Mouse (Mus musculus) induced T-regulatory cell, adult 2 months (primary cell): ENCODE measurements around the gene Hist2h4.

Experiments
- DNase-seq: peaks from one replicate; pipeline ENCODE4 v3.0.0-alpha.2; 2012; ENCODE audit warnings: low read depth

Gene Hist2h4

DNA sequence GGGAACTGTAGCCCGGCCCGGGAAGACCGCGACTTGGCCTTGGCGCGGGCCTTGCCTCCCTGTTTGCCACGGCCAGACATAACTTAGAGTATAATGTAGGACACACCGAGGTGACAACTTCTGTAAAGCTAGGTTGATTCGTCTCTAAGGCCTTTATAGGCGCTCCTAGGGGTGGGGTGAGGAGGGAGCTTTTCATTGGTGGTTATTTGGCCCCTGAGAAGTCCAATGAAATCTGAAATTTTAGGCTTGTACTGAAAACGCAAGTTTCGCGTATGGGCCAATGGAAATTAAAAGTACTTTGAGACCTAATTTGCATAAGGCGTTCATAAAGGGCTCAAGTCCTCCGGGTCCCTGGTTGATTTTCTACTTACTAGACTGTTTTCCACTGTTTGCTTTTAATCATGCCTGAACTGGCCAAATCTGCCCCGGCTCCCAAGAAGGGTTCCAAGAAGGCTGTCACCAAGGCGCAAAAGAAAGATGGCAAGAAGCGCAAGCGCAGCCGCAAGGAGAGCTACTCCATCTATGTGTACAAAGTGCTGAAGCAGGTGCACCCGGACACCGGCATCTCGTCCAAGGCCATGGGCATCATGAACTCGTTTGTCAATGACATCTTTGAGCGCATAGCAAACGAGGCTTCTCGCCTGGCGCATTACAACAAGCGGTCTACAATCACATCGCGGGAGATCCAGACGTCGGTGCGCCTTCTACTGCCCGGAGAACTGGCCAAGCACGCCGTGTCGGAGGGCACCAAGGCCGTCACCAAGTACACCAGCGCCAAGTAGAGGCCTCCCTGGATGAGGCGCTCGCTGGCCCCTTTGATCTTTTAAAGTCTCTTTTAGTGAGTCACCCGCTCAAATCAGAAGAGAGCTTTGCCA is 42.1 kb downstream of the Hist2h4 start, which contains the start of the genes Hist2h2ac and Hist2h2be:
TSS of gene Hist2h2ac (minus strand) at position 116 of the 875 bp plus-strand sequence.
TSS of gene Hist2h2be (plus strand) at position 355 of the 875 bp plus-strand sequence.
- peak; percentile 96 for DNase-seq

DNA sequence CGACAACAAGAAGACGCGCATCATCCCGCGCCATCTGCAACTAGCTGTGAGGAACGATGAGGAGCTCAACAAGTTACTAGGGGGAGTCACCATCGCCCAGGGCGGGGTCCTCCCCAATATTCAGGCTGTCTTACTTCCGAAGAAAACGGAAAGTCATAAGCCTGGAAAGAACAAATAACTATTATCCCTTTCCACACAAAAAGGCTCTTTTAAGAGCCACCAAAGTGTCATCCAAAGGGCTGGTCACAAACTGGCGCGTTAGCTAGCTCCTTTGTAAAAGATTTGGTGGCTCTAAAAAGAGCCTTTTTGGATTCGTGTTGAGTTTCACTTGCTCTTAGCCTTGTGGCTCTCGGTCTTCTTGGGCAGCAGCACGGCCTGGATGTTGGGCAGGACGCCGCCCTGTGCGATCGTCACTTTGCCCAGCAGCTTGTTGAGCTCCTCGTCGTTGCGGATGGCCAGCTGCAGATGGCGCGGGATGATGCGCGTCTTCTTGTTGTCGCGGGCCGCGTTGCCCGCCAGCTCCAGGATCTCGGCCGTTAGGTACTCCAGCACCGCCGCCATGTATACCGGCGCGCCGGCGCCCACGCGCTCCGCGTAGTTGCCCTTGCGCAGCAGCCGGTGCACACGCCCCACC is 42.9 kb downstream of the Hist2h4 start:
- peak; percentile 80 for DNase-seq

DNA sequence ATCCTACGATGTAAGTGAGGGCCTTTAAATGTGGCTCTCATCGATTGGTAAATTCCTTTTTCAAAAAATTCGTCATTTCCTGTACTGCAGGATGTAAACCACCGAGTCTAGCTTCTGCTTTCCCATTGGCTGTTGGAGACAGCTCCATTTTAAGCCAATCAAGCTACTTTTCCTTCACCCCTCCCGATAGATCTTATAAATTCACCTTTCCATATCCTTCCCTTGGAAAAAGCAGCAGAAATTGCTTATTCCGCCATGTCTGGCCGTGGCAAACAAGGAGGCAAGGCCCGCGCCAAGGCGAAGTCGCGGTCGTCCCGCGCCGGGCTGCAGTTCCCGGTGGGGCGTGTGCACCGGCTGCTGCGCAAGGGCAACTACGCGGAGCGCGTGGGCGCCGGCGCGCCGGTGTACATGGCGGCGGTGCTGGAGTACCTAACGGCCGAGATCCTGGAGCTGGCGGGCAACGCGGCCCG is 43.4 kb downstream of the Hist2h4 start, which contains the start of the genes Bola1 and Hist2h2ab:
TSS of gene Bola1 (minus strand) at position 49 of the 470 bp plus-strand sequence.
TSS of gene Hist2h2ab (plus strand) at position 205 of the 470 bp plus-strand sequence.
- DNase-seq = peak; percentile 92

DNA sequence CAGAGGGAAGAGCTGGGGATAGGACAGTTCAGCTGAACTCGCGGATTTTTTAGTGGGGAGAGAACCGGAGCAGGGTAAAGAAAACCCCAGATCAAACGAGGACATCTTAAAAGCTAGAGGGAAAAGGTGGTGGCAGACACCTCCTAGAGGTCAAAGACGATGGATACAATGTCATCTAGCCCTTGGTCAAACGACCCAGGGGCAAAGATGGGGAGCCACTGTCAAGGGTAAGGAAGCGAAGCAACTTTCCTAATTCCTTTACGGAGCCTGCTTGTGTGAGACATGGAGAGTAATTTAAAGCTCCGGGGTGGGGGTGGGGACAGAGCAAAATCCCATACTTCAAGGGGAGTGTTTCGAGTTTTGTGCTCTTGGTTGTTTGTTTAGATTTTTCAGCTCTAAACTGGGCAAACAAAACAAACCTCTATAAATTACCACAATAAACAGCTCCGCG is 43.9 kb downstream of the Hist2h4 start:
- DNase-seq = no peak
